Mouse (Mus musculus) ES-Bruce4 (cell line): ENCODE data around the gene Cep170b.

Experiments
- CTCF ChIP-seq: IDR thresholded peaks from one replicate; pipeline ENCODE4 v1.8.1; 2011; ENCODE audit warnings: low read depth, low read length
- EP300 ChIP-seq: IDR thresholded peaks from 2 replicates; pipeline ENCODE4 v1.6.1; 2011; ENCODE audit warnings: low read depth, low read length; ENCODE audit not compliant: insufficient read depth
- POLR2A ChIP-seq: IDR thresholded peaks from one replicate; pipeline ENCODE4 v1.8.1; 2011; ENCODE audit warnings: low read length; ENCODE audit not compliant: insufficient read depth

DNA sequence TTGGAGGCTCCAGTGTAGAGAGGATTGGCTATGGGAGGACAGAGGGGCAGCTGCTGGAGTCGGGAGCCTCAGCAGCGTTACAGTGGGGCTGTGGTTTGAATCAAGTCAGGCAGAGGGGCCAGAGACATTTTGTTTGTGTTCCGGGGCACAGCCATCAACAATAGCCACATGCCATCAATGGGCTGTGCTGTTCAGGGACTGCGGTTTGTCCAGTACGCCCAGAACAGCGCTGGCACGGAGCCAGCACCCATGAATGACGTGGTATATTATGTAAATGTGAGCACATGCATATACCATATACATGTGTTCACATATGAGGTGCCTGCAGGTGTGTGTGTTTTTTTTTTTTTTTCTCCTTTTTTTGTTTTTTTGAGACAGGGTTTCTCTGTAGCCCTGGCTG lies 7.5 kb downstream of the Cep170b start:
- TF ChIP-seq POLR2A = no peak
- no peak for TF ChIP-seq CTCF
- no peak for TF ChIP-seq EP300
